Mouse (Mus musculus) forelimb bud, embryonic 11.5 days (tissue): ENCODE measurements at regions not wholly inside any gene's neighbourhood (a gene's known extent, or its start where the extent isn't known, plus 50 kb on each side); places are given as distances from the start of the nearest gene placed in this dataset.
A peak's percentile ranks its signal among the peaks of the same experiment; 100 is the strongest.
"Not testable (repeated sequence)": the region's sequence is repeated elsewhere in the genome, so short reads cannot be mapped to it uniquely, and the experiment has no call there.

ENCODE experiments used
- DNase-seq: peaks from one replicate; pipeline ENCODE4 v3.0.0-alpha.2; 2012; ENCODE audit warnings: low read depth, low spot score

DNA sequence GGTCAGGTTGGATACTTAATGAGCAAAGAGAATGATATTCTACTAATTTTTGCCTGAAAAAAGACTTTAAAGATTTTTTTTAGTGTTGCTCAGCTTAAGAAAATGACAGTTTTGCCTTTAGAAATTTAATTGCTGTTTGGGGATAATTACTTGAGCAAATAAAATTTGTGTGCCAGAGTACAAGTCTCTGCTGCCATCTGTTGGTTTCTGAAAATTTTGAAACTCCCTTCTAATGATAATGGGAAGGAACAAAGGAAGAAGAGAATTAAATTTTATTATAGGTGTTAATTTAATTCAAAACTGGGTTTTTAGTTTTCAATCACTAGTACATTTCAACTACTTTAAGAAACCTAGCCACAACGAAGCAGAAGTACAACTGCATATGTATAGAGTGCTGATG lies 94.1 kb downstream of the Gm17521 start:
- no peak for DNase-seq

DNA sequence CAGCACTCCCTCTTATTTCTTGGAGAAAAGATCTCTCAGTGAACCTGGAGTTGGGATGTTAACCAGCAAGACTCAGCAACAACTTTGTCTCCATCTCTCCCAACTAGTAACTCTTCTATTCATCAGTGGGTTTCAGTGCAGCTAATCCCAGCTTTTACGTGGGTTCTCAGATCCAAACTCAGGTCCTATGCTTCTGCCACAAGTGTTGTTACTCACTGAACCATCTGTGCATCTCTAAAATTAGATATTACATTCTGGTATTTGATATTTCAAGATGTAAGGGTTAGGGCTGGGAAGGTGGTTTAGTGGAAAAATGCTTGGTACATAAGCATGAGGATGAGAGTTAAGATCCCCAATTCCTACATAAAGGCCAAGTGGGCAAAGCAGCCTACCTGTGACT lies 136.8 kb downstream of the Gm17521 start:
- no peak for DNase-seq

DNA sequence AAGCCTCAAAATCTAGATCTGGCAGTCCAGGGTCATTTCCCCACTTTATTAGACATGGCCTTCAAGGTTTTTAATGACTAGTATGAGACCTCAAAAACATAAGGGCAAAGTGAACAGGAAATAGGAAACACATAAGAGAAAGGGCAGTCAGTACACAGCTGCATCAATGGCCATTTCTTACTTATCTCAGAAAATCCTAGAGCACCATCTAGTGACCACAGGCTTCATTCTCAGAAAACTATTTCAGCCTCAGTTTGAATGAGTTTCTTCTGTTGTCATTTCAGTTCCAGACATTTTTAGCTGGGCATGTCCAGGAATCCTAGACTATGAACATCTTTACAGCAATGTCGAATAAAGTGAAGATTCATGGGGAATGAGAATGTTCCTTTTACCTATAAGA lies 175.0 kb downstream of the Gm17521 start:
- DNase-seq = no peak

DNA sequence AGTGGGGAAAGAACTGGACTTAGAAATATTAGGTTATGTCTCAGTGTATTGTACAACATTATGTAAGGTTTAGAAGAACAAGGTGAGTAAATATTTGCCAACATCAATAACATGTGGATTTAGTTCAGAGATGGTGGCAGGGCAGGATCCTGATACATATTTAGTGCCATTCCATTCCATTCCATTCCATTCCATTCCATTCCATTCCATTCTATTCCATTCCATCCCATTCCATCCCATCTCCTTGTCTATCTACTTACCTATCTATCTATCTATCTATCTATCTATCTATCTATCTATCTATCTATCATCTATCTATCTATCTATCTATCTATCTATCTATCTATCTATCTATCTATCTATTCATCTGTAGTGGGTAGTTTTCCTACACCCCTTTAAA lies 198.2 kb downstream of the Gm17521 start:
- DNase-seq = not testable (repeated sequence)

DNA sequence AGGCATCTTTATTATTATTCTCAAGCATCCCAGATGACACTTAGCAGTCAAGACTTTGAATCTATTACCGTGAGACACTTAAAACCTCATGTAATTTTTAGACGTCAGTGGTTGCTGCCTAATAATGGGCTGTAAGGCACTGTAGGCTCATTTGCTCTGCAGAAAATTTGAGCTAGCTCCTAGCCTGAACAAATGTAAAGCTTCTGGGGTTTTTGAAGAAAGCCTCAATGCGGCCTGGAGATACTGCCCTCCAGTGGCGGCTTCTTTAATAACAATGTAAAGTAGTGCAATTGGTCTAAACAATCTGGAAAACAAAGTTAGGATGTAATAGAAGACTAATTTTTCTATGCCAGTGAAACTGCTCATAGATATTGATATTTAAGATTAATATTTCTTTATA lies 203.4 kb downstream of the Gm17521 start:
- DNase-seq = peak; percentile 11
